Mouse (Mus musculus) lung, postnatal 4 days (tissue): ENCODE measurements around the gene Ino80e.

Experiments used
- DNase-seq, 2 experiments: peaks; one replicate each; pipeline ENCODE4 v3.0.0; 2021

The Ino80e gene

DNA sequence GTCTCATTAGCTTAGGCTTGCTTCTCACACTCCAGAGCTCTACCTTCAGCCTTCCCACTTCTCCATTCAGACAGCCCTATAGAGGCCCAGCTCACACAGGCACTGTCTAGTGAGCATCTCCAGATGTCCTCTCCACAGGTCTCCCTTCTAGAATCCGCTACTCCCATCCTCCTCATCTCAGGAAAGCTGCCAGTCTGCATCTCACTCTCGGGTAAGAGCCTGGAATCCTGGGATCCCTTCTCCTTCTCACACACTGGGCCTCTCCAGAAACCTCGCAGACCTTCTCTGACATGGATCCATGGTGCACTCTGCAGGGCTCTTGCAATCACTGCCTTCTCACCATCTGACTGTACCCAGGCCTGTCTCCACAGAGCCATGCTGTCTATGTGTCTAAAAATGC lies 6.5 kb downstream of the Ino80e start:
- DNase-seq, result no peak

DNA sequence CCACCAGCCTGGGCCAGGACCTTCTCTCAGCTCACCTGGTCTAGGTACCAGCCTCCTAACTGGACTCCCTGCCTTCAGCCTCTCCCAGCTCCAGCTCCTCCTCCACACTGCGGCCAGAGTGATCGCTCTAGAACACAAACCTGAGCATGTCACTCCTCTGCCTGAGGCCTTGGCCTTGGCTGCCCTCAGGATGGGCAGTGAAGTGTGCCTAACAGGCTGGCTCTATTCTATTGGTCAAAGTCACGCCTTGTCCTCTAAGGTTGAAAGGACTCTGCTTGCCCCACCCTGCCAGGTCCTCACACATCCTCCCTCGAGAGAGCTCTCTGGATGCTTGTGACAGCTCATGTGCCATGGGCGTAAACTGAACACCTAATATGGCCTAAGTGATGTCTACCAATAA lies 8.7 kb downstream of the Ino80e start:
- DNase-seq, result peak in 1 of 2 experiments; percentile 36

DNA sequence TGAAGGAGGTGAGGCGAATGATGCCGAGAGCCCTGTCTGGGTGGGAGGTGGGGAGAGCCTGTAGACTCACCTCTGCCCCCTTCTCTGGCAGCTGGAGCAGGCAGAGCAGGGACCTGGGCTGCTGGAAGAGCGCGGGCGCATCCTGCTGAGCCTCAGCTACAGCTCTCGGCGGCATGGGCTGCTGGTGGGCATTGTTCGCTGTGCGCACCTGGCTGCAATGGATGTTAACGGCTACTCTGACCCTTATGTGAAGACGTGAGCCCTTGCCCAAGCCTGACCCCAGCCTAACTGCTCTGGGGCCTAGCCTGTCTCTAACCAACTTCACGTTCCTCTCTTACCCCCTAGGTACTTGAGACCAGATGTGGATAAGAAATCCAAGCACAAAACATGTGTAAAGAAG lies 11.0 kb downstream of the Ino80e start:
- peak in 1 of 2 experiments; percentile 19 for DNase-seq

DNA sequence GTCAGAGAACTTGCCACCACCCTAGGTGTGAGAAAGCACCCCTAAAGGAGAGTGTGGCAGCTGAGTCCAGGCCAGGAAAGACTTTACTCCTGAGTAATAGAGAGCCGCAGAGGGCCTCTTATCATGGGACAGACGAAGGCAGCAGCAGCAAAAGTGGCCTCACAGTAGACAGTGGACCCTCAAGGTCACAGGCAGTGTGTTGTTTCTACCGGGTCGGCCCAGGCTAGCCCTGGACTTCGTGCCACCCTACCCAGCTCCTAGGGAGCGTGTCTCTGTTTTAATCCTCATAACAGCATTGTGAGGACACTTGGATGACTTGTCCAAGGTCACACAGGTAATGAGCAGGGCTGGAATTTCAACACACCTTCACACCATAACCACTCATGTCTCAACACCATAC lies 12.0 kb downstream of the Ino80e start:
- no peak for DNase-seq

DNA sequence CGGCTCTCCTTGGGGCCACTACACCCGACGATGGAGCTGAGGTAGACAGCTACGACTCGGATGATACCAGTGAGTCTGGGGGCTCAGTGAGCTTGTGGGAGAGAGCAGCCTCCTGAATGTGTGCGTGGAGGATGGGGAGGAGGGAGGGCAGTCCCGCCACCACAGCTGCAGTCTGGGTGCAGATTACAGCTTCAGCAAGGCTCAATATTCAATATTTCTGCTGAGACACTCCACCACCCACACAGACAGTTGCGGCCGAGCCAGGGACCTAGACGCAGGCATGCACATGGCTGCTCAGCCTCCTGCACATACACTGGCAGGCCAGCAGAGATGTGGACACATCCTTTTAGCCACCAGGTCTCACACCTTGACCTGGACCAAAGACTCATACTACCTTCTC lies 13.4 kb downstream of the Ino80e start:
- no peak for DNase-seq

DNA sequence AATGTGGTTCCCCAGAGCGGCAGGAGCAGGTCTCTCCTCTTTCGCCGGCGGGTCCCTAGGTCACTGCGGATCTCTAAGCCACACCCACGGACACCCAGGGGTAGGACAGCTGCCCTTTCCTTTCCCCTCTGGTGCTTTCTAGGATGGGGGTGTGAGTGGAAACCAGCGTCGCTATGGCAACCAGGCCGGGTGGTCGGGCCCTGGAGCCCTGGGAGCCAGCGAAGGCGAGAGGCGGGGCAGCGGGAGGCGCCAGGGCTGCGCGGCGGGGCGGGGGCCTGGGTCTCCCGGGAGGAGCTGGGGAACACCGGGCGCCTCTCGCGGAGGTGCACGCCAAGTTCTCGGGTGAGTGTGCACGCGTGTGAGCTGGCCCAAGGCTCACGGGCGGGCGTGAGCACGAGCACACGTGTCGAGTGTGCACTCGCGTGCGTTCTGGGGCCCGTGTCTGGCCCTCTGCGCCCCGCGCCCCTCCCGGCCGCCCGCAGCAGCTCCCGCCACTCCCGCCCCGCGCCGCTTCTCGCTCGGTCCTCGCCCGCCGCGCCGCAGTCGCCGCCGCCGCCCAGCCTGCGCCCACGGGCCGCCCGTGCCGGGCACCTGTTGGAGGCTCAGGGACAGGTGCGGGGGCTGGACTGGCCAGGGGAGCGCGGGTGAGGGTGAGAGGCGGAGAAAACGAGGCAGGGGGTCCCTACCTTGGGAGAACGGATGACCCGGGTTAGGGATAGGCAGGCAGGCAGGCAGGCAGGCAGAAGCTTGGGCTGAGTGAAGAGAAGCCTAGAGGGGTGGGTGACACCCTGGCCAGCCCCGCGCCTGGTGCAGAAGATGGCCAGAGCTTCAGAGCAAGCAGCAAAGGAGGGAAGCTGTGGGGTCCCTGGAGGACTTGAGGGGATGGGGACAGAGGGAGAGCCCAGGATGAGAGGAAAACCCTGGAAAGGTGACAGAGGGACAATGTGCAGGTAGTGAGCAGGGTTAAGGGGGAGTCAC lies 14.5 kb downstream of the Ino80e start:
- DNase-seq, result no peak

DNA sequence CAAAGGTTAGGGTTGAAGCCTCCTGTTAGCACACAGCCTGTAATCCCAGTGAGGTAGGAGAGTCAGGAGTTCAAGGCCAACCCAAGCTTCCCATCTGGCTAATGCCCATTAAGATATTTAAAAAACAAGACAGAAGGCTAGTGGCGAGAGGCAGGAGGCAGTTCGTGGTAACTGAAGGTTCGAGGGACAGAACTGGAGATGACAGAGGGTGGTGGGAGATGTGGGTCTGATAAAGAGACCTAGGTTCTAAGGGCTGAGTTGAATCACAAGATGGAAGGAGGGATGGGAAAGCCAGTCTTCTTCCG lies 15.1 kb downstream of the Ino80e start, which contains the start of gene Doc2a:
Doc2a (plus strand) TSS at position 301 of the 305 bp plus-strand sequence.
- DNase-seq, result no peak

DNA sequence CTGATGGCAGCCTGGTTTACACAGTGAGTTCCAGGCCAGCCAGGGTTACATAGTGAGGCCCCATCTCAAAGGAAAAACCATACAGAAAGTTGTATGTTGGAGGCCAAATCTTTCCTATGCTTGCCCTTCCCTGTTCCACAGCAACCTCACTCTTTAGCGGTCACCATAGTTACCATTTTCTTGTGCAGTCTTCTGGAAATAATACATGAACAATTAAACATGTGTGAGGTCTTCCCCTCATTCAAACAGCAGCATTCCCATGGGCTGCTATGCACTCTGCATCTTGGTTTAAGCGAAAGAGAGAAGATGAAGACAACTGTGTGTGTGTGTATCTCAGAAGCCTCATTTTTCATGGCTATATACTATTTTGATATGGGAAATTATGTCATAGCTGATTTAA lies 16.7 kb downstream of the Ino80e start:
- DNase-seq, result no peak

DNA sequence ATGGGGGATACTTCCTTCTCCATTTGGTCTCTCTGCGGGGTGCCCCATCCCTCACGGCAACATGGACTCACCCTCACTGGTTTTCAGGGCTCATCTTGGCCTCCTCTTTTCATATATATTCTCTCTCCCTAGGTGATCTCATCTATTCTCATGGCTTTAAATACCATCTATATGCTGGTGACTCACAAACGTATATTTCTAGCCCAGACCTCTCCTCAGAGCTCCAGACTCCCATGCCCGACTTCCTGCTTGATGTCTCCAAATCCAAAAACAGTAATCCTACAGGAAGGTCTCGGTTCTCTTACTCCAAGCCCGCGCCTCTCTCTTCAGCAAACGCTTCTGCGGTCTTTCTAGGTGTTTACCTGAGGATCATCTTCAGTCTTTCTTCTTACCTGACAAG lies 18.9 kb downstream of the Ino80e start:
- no peak for DNase-seq

DNA sequence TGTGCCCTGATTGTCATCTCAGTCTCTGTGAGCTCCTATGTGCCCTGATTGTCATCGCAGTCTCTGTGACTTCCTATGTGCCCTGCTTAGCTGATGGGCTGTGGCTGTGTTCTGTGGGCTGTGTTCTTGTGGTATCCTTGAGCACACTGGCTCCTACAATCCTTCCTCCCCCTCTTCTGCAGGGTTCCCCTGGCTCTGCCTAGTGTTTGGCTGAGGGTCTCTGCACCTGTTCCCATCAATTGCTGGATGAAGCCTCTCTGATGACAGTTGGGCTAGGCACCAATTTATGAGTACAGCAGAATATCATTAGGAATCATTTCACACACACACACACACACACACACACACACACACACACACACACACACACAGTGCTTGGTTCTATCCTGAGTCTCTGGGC lies 28.9 kb downstream of the Ino80e start:
- DNase-seq, result no peak

DNA sequence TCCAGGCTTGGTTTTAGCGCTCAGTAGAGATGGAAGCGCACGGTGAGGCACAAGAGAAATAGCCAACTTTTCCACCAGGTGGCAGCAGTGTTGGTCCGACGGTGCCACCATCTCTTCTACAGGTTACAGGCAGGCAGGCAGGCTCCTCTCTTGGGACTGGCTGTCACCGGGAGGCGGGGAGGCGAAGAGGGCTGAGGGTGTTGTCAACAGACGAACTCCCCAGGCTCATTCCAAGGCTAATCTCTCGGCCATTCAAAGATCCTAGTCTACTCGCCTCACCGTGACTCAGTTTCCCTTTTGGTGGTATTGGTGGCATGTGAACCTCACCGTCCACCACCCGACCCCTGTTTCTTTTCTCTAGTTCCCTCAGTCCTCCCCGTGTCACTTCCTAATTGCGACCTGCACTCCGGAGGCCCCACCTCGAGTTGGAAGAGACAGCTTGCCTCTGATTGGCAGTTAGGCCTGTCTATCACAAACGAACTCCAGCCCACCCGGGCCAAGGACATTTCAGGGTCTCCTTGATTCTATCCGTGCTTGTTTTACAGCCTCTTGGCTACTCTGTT lies 30.1 kb downstream of the Ino80e start:
- DNase-seq, result peak; percentile 78 to 86

DNA sequence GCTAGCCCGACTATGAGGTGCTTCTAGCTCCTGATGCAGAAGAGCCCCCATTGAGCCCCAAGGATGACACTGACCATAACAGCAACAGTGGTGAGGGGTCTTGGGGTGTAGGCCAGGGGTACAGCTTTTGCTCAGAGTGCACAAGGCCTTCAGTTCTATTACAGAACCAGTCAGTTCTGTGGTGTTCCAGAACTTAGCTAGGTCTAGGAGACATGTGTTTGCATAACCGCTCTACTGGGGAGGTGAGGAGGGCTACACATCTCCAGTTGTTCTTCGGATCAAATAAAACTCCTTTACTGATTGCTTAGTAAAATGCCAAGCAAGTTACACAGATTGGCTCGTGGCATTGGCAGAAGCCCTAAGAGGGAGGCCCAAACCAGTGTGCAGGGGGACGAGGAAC lies 30.6 kb downstream of the Ino80e start, which contains the start of gene 4930451I11Rik:
4930451I11Rik (minus strand) TSS at position 101 of the 400 bp plus-strand sequence.
- no peak for DNase-seq

DNA sequence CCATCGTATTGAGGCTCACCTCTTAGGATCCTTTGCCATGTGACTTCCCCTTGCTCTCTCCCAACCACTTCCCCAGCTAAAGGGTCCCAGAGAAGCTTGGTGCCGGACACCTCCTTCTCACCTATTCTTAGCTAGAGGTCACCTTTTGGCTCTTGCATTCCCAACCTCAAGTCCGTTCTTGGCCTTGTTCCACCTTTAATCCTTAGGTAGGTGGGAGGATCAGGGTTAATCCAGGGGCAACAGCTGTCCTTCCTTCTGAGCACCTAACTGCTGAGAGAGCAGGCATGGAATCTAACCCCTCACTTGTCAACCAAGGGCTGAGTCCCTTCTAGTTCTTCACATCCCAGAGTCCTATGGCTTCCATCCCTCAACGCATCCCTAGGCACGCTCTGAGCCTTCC lies 36.2 kb downstream of the Ino80e start:
- no peak for DNase-seq

DNA sequence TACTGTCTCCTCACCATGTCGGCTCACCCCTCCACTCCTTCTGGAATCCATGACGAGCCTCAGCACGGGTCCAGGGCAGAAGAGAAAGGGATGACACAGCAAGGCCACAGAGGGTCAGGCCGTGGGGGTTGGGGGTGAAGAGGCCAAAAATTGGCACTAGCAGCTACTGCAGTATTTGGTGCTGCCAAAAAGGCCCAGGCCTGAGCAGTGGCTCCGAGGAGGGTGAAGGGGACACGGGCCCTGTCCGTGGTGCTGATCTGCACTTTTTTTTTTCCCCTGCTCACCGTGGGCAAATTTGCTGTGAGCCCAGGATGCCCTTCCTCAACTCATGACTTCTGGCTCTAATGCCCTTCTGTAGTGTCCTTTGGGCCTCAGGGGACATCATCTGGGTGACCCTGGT lies 36.8 kb downstream of the Ino80e start:
- no peak for DNase-seq

DNA sequence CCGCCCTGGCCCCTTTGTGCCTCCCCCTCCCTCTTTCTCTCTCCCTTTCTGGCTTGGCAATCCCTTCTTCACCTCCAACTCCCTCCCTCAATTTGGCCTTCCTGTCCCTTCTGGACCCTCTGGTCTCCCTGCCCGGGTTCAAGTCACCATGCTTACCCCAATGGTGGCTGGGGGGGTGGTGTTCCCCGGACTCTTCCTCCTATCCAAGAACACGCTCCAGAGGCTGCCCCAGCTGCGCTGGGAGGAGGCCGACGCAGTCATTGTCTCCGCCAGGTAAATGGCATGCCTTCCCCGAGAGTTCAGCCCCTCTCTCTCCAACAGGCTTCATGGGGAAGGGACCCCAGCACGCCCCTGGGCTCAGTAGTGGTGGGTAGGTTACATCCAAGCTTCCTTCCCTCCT lies 38.2 kb downstream of the Ino80e start:
- no peak for DNase-seq

DNA sequence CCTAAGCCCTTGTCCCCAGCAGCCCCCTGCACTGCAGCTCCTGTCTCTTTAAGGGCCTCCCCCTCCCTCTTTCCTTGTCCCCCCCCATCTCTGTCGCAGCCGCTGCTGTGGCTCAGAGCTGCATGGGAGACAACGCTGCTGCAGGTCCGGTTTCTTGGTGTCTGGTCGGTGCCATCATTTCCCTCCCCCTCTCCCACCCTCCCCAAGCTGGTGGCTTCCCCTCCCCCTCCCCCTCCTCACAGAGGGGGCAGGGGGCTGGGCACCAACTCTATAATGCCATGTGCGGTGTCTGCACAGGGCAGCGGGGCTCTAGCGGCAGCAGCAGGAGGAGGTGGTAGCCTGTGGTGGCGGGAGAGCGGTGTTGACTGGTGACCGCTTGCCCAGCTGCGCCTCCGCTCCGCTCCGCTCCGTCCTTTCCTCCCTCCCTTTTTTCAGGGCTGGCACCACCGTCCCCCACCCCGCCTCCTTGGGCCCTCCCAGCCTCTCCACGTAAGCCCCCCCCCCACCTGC lies 38.9 kb downstream of the Ino80e start:
- DNase-seq, result no peak

DNA sequence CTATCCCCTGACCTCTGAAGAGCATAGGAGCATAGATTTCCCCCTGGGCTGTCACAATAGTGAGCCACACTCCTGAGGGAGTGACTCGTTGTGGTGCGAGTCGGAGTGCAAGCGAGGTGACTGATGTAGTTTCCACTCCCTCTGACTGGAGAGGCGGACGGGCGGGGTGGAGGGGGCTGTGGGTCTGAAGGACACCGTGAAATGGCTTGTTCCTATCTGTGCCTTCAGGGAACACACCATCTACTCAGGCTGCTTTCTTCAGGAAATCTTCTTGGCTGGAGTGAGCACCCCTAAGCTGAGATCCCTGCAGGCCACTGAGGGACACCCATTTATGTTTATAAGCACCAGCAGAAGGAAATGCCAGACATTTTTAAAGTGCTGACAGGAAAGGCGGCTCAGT lies 39.4 kb downstream of the Ino80e start:
- no peak for DNase-seq

DNA sequence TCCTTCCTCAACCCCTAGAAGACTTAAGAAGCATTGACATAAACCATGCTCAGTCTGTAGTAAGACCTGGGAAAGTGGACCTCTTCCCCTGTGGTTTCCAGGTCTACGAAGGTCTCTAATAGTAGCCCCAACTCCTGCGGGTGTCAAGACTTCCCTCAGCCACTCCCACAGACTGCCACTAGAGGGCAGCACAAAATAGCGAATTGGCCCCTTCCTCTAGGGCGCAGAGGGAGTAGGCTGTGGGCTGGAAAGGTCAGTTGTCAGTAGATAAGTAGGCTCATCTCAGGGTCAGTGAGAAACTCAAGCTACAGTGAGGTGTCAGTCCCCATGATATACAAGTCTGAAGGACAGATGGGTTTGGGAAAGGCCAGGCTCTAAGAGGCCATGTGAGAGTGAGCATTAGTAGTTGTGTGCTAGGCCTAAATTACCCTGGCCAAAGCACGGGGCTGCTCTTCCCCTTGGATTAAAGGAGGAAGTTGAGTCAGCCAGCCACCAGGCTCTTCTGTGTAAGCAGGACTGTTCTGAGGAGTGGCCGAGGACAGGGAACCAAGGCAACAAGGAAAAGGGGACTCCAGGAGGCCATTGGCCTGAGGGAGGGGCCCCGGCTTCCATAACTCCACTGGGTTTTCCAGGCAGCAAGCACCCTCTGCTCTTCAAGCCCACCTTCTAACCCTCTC lies 40.2 kb downstream of the Ino80e start:
- DNase-seq, result peak; percentile 66 to 87

DNA sequence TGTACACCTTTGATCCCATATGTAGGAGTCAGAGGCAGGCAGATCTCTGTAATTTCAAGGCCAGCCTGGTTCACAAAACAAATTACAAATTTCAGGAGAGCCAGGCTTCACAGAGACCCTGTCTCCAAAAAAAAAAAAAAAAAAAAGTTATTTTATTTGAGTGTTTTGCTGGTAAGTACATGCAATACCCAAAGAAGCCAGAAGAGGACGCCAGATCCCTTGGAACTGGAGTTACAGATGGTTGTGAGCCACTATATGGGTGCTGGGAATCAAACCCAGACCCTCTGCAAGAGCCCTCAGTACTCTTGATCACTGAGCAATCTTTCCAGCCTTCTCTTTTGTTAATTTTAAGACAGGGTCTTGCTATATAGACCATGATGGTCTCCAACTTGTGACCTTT lies 43.4 kb downstream of the Ino80e start:
- no peak for DNase-seq

DNA sequence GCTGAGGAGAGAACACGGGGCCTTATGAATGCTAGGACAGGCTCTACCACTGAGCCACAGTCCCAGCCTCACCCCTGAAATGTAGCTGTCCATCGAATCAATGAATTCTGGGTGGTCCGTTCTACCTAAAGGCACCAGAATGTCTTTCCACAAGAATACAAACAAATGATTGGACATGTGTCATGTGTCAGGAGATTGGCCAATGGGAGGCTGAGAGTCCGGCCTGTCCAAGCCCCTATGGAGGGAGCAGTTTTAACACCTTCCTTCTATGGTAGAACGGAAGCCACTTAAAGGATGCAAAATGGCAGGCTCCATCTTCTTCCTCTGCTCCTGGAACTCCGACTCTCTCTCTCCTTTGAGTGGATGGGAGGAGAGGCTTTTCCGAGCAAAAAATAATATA lies 44.6 kb downstream of the Ino80e start:
- DNase-seq, result no peak

DNA sequence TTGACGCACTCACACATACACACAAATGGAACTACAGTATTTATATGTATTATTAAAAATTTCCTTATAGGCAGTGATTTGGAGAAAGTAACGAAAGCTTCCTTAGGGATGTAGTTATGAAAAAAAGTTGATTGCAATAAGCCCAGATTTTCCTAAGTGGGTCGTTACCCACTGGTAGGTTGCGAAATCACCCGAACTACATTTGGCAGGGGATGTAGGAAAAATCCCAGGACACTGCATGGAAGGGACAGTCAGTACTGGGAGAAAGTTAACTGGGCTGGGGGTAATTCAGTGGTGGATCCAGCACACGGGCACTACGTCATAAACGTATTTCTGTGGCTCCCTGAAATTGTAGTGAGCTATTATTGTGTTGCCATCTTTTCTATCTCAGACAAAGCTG lies 45.7 kb downstream of the Ino80e start:
- DNase-seq, result no peak

DNA sequence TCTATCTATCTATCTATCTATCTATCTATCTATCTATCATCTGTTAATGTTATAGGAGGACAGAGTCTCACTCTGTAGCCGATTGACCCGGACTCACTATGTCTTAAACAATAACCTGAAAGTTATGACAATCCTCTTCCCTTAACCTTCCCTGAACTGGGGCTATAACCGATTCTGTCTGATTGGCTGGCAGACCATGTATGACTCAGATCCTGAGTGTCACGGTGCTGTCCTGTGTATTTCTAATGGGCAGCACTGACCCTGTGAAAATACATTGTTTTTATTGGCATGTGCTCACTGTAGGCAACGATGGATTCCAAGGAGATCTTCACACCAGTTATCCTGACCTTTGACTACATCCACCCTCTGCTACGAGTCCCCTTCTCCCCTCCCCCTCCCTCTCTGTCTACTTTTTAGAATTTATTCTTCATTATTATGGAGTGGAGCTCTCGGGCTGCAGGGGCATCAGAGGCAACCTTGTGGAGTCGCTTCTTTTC lies 46.4 kb downstream of the Ino80e start:
- no peak for DNase-seq

DNA sequence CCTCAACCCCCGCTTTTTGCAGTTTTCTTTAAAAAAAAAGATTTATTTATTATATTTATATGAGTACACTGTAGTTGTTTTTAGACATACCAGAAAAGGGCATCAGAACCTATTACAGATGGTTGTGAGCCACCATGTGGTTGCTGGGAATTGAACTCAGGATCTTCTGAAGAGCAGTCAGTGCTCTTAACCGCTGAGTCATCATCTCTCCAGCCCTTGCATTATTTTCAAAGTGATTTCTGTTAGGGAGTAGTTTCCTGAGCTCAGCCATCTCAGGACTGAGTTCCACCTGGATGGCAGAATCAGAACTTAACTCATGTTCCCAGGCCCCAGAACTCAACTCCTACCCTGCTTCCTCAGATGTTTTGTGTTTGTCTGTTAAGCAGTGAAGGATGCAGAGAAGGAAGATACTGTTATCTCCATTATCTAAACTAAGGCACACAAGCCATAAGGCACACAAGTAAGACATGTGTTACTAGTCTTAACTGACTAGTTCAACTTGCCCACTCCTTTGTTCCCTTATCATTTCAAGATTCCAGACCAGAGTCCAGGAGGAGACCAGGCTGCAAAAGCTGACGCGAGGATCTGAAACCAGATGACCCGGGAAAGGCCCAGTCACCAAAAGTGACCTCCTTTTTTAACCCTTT lies 52.3 kb downstream of the Ino80e start:
- no peak for DNase-seq
